Mouse (Mus musculus) bone marrow macrophage, adult 2 months (primary cell): ENCODE measurements around the gene Coq10a.

Source experiments
- CTCF ChIP-seq: IDR thresholded peaks from 2 replicates; pipeline ENCODE4 v1.5.1; 2012; ENCODE audit warnings: low read depth, mild to moderate bottlenecking, low read length, moderate library complexity
- POLR2A ChIP-seq: IDR thresholded peaks from 2 replicates; pipeline ENCODE4 v1.6.1; 2012; ENCODE audit warnings: mild to moderate bottlenecking, low read depth, low read length, borderline replicate concordance

DNA sequence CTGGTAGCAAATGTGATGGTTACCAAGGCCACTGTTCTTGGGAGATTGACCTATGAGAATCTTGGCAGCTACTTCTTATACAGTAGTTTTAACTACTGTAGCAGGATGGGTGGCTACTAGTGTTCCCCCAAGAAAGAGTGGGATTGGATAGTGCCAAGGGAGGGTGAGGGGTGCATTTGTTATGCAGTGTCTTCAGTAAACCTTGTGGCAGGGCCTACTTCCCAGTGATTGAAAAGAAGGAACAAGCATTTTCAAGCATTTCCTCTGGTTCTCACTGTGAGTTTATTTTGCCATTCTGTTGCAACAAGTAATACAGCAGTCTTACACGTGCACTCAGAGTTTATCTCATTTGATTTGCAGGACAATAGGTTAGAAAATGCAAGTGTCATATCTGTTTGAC, 43.8 kb upstream of the Coq10a start:
- TF ChIP-seq POLR2A: no peak
- TF ChIP-seq CTCF: no peak
